Mouse (Mus musculus): ENCODE measurements around the gene Hopx.

DNA sequence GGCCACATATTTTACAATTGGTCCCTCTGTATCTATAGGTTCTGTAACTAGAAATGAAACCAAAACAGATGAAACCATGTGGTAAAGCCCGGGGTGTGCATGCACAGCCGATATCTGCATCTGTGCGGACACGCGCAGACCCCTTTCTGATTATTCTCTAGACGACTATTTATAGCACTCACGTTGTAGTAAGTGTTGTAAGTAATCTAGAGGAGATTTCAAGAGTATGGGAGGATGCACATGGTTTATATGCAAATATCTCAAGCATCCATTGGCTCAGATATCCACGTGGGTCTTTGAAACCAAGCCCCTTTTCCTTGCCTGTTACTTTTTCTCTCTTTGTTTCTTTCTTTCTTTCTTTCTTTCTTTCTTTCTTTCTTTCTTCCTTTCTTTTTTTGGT is 41.1 kb downstream of the Hopx start:
- no peak for TF ChIP-seq TAL1 (IDR thresholded peaks at IDR 0.05; ENCODE audit: low read length)
- TF ChIP-seq GATA1 (IDR thresholded peaks at IDR 0.05; ENCODE audit: low read length) = no peak
